Mouse (Mus musculus) liver, adult (tissue): ENCODE results near the gene Aldh1l1.

Source experiments
- GATA4 ChIP-seq: IDR thresholded peaks from 2 replicates; pipeline ENCODE4 v1.6.1; 2014; ENCODE audit warnings: mild to moderate bottlenecking, low read length; ENCODE audit not compliant: insufficient replicate concordance

Aldh1l1 gene

GRCm38 (mm10) chr6:90578174-90578573 lies 91.9 kb downstream of the Aldh1l1 start:
- TF ChIP-seq GATA4: no peak

- no peak for TF ChIP-seq GATA4
These were observed 96.1 kb downstream of the Aldh1l1 start for GRCm38 (mm10) chr6:90582331-90582730.

GRCm38 (mm10) chr6:90588113-90588512 lies 101.9 kb downstream of the Aldh1l1 start:
- no peak for TF ChIP-seq GATA4

- no peak for TF ChIP-seq GATA4
These were observed 104.5 kb downstream of the Aldh1l1 start for GRCm38 (mm10) chr6:90590707-90591106.

- TF ChIP-seq GATA4: no peak
These were observed 108.7 kb downstream of the Aldh1l1 start for GRCm38 (mm10) chr6:90594972-90595371.

- no peak for TF ChIP-seq GATA4
These were observed 110.8 kb downstream of the Aldh1l1 start for GRCm38 (mm10) chr6:90597060-90597459.

GRCm38 (mm10) chr6:90597592-90597991 lies 111.4 kb downstream of the Aldh1l1 start:
- TF ChIP-seq GATA4: no peak

GRCm38 (mm10) chr6:90598197-90598596 lies 112.0 kb downstream of the Aldh1l1 start:
- TF ChIP-seq GATA4: no peak

- peak; percentile 93 for TF ChIP-seq GATA4
These were observed 114.1 kb downstream of the Aldh1l1 start for GRCm38 (mm10) chr6:90600351-90600750.

GRCm38 (mm10) chr6:90601736-90602135 lies 115.5 kb downstream of the Aldh1l1 start:
- no peak for TF ChIP-seq GATA4

GRCm38 (mm10) chr6:90602304-90602703 lies 116.1 kb downstream of the Aldh1l1 start:
- no peak for TF ChIP-seq GATA4

- no peak for TF ChIP-seq GATA4
These were observed 116.9 kb downstream of the Aldh1l1 start for GRCm38 (mm10) chr6:90603126-90603525.

GRCm38 (mm10) chr6:90604130-90604529 lies 117.9 kb downstream of the Aldh1l1 start:
- no peak for TF ChIP-seq GATA4

GRCm38 (mm10) chr6:90604533-90605297 lies 118.5 kb downstream of the Aldh1l1 start, which contains the start of gene Slc41a3:
Slc41a3 (plus strand) TSS chr6:90604725.
- no peak for TF ChIP-seq GATA4

- TF ChIP-seq GATA4: no peak
These were observed 119.1 kb downstream of the Aldh1l1 start for GRCm38 (mm10) chr6:90605298-90605665.

- TF ChIP-seq GATA4: no peak
These were observed 120.3 kb downstream of the Aldh1l1 start for GRCm38 (mm10) chr6:90606538-90606937.

GRCm38 (mm10) chr6:90607196-90607595 lies 121.0 kb downstream of the Aldh1l1 start:
- no peak for TF ChIP-seq GATA4
